Mouse (Mus musculus) gastrocnemius, adult 2 months (tissue): ENCODE results near the gene Ltb4r1. TPM values are rescaled to one million over a fixed set of nuclear protein-coding genes. Genes with fewer than 3 reads are reported as not detected.

Experiments
- DNase-seq: peaks from one replicate; pipeline ENCODE4 v3.0.0; 2022
- H3K27ac ChIP-seq: fragments of 200-600 bp; 2 replicates; pipeline ENCODE4 v1.8.1; 2022; ENCODE audit warnings: mild to moderate bottlenecking
- H3K4me3 ChIP-seq: fragments of 200-600 bp; 2 replicates; pipeline ENCODE4 v1.8.1; 2022; ENCODE audit warnings: mild to moderate bottlenecking, moderate library complexity
- CTCF ChIP-seq: fragments of 200-600 bp; IDR thresholded peaks from 2 replicates; pipeline ENCODE4 v1.8.1; 2022; ENCODE audit warnings: antibody characterized with exemption, mild to moderate bottlenecking, moderate library complexity
- intact Hi-C: fragments of 180-260 bp; cut with DNase I; formaldehyde crosslinking; loops from one replicate; pipeline ENCODE4 v1.15.1; 2025
- total RNA-seq, 2 experiments: library from RNA; stranded (reverse); gene quantifications; 2 replicates each; pipeline ENCODE4 v1.2.3; 2021

Gene Ltb4r1
- total RNA-seq, 2 experiments from 2014 or later = 0.18 TPM; not detected in 1

- Histone ChIP-seq H3K27ac (no peak overlapping the region), H3K4me3 (no peak overlapping the region)
- intact Hi-C loops = no loop called here
- no peak for DNase-seq
- TF ChIP-seq CTCF = no peak
Observed at GRCm38 (mm10) chr14:55730116-55730515, 35.6 kb upstream of the Ltb4r1 start.

DNA sequence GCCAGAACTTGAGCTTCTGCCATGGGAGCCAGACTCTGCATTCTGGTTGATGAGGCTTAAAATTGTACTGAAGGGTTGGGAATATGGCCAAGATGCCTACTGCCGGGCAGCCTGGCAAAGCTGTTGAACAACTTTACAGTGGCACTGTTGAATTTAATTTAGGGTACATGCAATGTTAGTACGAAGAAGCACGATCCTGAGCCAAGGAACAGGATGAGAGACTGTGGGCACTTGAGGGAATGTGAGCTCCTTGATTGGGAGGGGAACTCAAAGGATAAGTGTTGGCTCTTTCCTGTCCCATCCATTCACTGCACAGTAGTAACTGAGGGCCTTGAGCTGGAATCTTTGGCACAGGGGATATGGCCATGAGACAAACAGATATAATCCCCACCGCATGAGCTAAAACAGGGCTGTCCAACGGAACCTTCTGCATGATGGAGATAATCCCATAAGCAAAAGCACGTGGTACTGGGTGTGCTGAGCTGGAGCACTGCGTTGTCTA is 35.2 kb upstream of the Ltb4r1 start:
- Histone ChIP-seq H3K27ac (no peak overlapping the region), H3K4me3 (no peak overlapping the region)
- no peak for TF ChIP-seq CTCF
- no peak for DNase-seq
- intact Hi-C loops = no loop called here

- no peak overlapping the region for H3K4me3 ChIP-seq
- no peak overlapping the region for H3K27ac ChIP-seq
- no peak for TF ChIP-seq CTCF
- intact Hi-C loops = no loop called here
- DNase-seq = no peak
Observed at GRCm38 (mm10) chr14:55733889-55734288, 31.9 kb upstream of the Ltb4r1 start.

DNA sequence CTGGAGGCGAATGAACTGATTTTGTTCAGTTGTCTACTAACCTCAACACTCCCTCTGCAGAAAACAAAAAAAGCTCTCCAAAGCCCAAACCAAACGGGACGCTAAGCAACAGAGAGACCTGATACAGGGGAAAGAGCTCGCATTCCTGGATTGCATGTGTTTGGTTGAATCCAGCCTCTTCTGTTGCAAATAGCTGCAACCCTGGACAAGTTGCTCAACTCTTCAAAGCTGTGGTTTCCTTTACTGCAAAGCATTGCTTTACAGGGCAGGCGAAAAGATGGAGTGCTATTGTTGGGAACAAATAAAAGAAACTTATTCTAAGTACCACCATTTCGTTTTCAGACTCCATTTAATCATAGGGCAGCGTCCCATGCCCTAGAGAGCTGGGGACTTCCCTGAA is 30.9 kb upstream of the Ltb4r1 start:
- no peak for DNase-seq
- no peak for TF ChIP-seq CTCF
- no peak overlapping the region for H3K4me3 ChIP-seq
- H3K27ac ChIP-seq = no peak overlapping the region
- intact Hi-C loops = no loop called here

DNA sequence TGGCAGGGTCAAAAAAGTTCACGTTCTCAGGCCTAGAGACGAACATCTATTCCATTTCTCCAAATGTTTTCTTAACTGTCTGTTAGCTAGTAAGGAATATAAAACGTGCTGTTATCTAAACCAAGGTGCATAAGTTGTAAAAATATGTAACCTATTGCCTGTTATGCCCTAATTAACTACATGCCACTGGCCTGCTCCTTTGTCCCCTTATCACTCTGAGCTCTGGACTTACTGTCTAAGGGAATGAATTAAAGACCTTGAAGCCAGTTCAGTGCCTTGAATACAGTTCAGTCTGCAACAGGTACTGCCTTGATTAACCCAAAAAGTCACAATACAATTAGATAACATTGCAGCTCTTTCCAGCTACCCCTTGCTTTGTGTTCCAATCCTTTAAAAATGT is 30.4 kb upstream of the Ltb4r1 start:
- intact Hi-C loops = no loop called here
- DNase-seq = no peak
- Histone ChIP-seq H3K27ac (no peak overlapping the region), H3K4me3 (no peak overlapping the region)
- no peak for TF ChIP-seq CTCF

GRCm38 (mm10) chr14:55735758-55736157 is 30.0 kb upstream of the Ltb4r1 start:
- Histone ChIP-seq H3K4me3 (no peak overlapping the region), H3K27ac (no peak overlapping the region)
- intact Hi-C loops = no loop called here
- TF ChIP-seq CTCF = no peak
- DNase-seq = no peak

GRCm38 (mm10) chr14:55737086-55737687 is 28.6 kb upstream of the Ltb4r1 start:
- Histone ChIP-seq H3K4me3 (no peak overlapping the region), H3K27ac (no peak overlapping the region)
- DNase-seq = no peak
- intact Hi-C loops = no loop called here
- no peak for TF ChIP-seq CTCF

GRCm38 (mm10) chr14:55743711-55744110 is 22.1 kb upstream of the Ltb4r1 start:
- Histone ChIP-seq H3K27ac (peak overlapping the region; percentile 62), H3K4me3 (peak overlapping the region; percentile 51)
- TF ChIP-seq CTCF = peak; percentile 98
- DNase-seq = peak; percentile 88
- intact Hi-C loops = loop anchor here (1.0 to 10.0 kb wide), 3 partner anchors 61 to 249 kb away; partner anchors contain the start of gene Carmil3

GRCm38 (mm10) chr14:55745180-55745860 is 20.4 kb upstream of the Ltb4r1 start, which contains the start of the genes Dhrs1 and Nop9:
Dhrs1 (minus strand) TSS chr14:55745690.
Nop9 (plus strand) TSS chr14:55745693.
- intact Hi-C loops = loop anchor here (10.0 kb wide), 1 partner anchor 251 kb away; the partner anchor contains the start of gene Carmil3
- TF ChIP-seq CTCF = no peak
- DNase-seq = peak; percentile 93
- peak within 1 kb of the TSS; percentile 89 for H3K4me3 ChIP-seq
- peak within 1 kb of the TSS; percentile 89 for H3K27ac ChIP-seq

DNA sequence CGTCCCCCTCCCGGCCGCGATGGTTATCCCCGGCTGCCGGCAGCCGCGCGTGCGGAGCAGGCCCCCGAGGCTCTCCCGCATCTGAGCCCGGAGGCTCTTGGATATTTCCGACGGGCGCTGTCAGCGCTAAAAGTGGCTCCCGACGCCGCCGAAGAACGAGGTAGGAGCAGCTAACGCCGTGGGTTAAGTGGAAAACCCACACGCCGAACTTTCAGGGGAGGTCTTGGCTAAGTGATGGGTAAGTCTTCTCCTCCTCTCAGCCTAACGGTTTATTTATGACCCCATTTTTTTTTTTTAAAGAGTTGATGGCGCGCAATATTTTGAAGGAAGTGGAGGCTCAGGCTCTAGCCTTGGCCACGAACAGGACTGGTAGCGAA is 19.9 kb upstream of the Ltb4r1 start:
- DNase-seq = no peak
- Histone ChIP-seq H3K27ac (peak overlapping the region; percentile 89), H3K4me3 (peak overlapping the region; percentile 89)
- intact Hi-C loops = loop anchor here (10.0 kb wide), 1 partner anchor 251 kb away; the partner anchor contains the start of gene Carmil3
- no peak for TF ChIP-seq CTCF

GRCm38 (mm10) chr14:55747051-55747847 is 18.5 kb upstream of the Ltb4r1 start:
- peak overlapping the region; percentile 89; the same call in 1 of the 2 replicates for H3K4me3 ChIP-seq
- no peak overlapping the region for H3K27ac ChIP-seq
- intact Hi-C loops = loop anchor here (10.0 kb wide), 1 partner anchor 252 kb away; the partner anchor contains the start of gene Carmil3
- DNase-seq = no peak
- no peak for TF ChIP-seq CTCF

- no peak overlapping the region for H3K4me3 ChIP-seq
- TF ChIP-seq CTCF = no peak
- DNase-seq = no peak
- H3K27ac ChIP-seq = no peak overlapping the region
- intact Hi-C loops = no loop called here
Observed at GRCm38 (mm10) chr14:55757566-55757965, 8.2 kb upstream of the Ltb4r1 start.

DNA sequence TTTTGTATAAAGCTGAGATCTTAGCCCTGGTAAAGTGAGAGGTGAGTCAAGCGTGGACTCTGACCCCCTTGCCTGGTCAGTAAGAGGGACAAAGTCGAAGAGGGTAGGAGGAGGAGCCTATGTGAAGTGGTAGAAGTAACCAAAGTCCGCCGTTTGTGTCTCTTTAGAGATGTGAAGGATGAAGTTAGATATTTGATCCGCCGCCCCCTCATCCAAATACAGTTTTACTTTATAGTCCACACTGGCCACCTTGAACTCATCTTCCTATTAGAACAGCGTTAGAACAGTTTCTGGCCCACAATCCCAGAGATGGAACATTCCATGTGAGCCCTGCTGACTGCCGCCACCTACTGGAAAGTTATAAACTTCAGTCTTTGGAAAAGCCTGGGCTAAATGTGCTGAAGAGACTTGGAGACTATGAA is 7.4 kb upstream of the Ltb4r1 start, which contains the start of gene Cideb:
TSS of gene Cideb (minus strand) at position 96 of the 422 bp plus-strand sequence.
- Histone ChIP-seq H3K27ac (no peak within 1 kb of the TSS), H3K4me3 (no peak within 1 kb of the TSS)
- intact Hi-C loops = no loop called here

More for the DNA sequence above, 7.4 kb upstream of the Ltb4r1 start, which contains the start of gene Cideb:
- peak; percentile 73 for TF ChIP-seq CTCF
- peak; percentile 38 for DNase-seq
